Mouse (Mus musculus) testis, adult 2 months (tissue): Measurements from ENCODE around the gene Boc. TPM values are rescaled to one million over a fixed set of nuclear protein-coding genes. Genes with fewer than 3 reads are reported as not detected.

Experiments used
- H3K27ac ChIP-seq: fragments of 200-500 bp; 2 replicates; pipeline ENCODE4 v1.5.1; 2012; ENCODE audit warnings: low read depth, low read length; ENCODE audit not compliant: control insufficient read depth, insufficient read depth
- H3K27me3 ChIP-seq: fragments of 200-500 bp; 2 replicates; pipeline ENCODE4 v1.6.1; 2012; ENCODE audit warnings: mild to moderate bottlenecking, low read length, moderate library complexity; ENCODE audit not compliant: control insufficient read depth, insufficient read depth
- H3K36me3 ChIP-seq: fragments of 200-500 bp; 2 replicates; pipeline ENCODE4 v1.6.1; 2012; ENCODE audit warnings: mild to moderate bottlenecking, low read length; ENCODE audit not compliant: control insufficient read depth, insufficient read depth
- H3K4me1 ChIP-seq: fragments of 200-500 bp; 2 replicates; pipeline ENCODE4 v1.6.1; 2012; ENCODE audit warnings: low read length; ENCODE audit not compliant: control insufficient read depth, insufficient read depth
- H3K4me3 ChIP-seq: fragments of 200-500 bp; 2 replicates; pipeline ENCODE4 v1.5.1; 2012; ENCODE audit warnings: low read depth, mild to moderate bottlenecking, low read length, moderate library complexity, mixed read lengths; ENCODE audit not compliant: control insufficient read depth
- CTCF ChIP-seq: fragments of 200-500 bp; IDR thresholded peaks from 2 replicates; pipeline ENCODE4 v1.5.1; 2012; ENCODE audit warnings: low read depth, mild to moderate bottlenecking, inconsistent platforms, low read length, moderate library complexity; ENCODE audit not compliant: control insufficient read depth, insufficient read depth, insufficient replicate concordance
- POLR2A ChIP-seq: fragments of 200-500 bp; IDR thresholded peaks from 2 replicates; pipeline ENCODE4 v1.6.1; 2012; ENCODE audit warnings: low read depth, mild to moderate bottlenecking, inconsistent platforms, low read length, moderate library complexity; ENCODE audit not compliant: control insufficient read depth
- polyA plus RNA-seq: library from polyadenylated mRNA; depleted of rRNA; stranded (reverse); fragments of >200 nt; gene quantifications from 2 replicates; pipeline ENCODE4 v1.2.3, GENCODE M21; 2012

The Boc gene
- polyA plus RNA-seq, 1 experiment = 3.3 TPM

- H3K27me3 ChIP-seq = no peaks in the 10 kb centered on the region
- TF ChIP-seq CTCF (no peak), POLR2A (no peak)
- peak overlapping the region; percentile 85 for H3K4me3 ChIP-seq
- no peak overlapping the region for H3K27ac ChIP-seq
- H3K36me3 ChIP-seq = no peaks in the 10 kb centered on the region
- peaks cover 7% of the 10 kb centered on the region for H3K4me1 ChIP-seq
These were observed 72.1 kb downstream of the Boc start for GRCm38 (mm10) chr16:44486612-44487011.

- Histone ChIP-seq H3K4me1 (peaks cover 7% of the 10 kb centered on the region), H3K36me3 (no peaks in the 10 kb centered on the region), H3K27me3 (no peaks in the 10 kb centered on the region), H3K4me3 (no peak overlapping the region), H3K27ac (no peak overlapping the region)
- no peak for TF ChIP-seq POLR2A
- no peak for TF ChIP-seq CTCF
These were observed 73.0 kb downstream of the Boc start for GRCm38 (mm10) chr16:44485691-44486090.

GRCm38 (mm10) chr16:44484831-44485230 lies 73.9 kb downstream of the Boc start:
- H3K27ac ChIP-seq = no peak overlapping the region
- H3K4me3 ChIP-seq = no peak overlapping the region
- no peaks in the 10 kb centered on the region for H3K27me3 ChIP-seq
- TF ChIP-seq CTCF (no peak), POLR2A (no peak)
- H3K4me1 ChIP-seq = peaks cover 7% of the 10 kb centered on the region
- no peaks in the 10 kb centered on the region for H3K36me3 ChIP-seq

GRCm38 (mm10) chr16:44484079-44484478 lies 74.6 kb downstream of the Boc start:
- no peaks in the 10 kb centered on the region for H3K36me3 ChIP-seq
- no peaks in the 10 kb centered on the region for H3K27me3 ChIP-seq
- TF ChIP-seq POLR2A = no peak
- peak; percentile 74; the same call in 1 of the 2 replicates for TF ChIP-seq CTCF
- peaks cover 7% of the 10 kb centered on the region for H3K4me1 ChIP-seq
- no peak overlapping the region for H3K4me3 ChIP-seq
- H3K27ac ChIP-seq = no peak overlapping the region

GRCm38 (mm10) chr16:44481599-44482593 lies 76.8 kb downstream of the Boc start:
- Histone ChIP-seq H3K36me3 (no peaks in the 10 kb centered on the region), H3K4me3 (no peak overlapping the region), H3K27ac (peak overlapping the region; percentile 43), H3K4me1 (peaks cover under 1% of the 10 kb centered on the region; the same call in 1 of the 2 replicates), H3K27me3 (no peaks in the 10 kb centered on the region)
- TF ChIP-seq POLR2A (no peak), CTCF (no peak)

- no peaks in the 10 kb centered on the region for H3K36me3 ChIP-seq
- no peak for TF ChIP-seq CTCF
- H3K4me1 ChIP-seq = no peaks in the 10 kb centered on the region; the same call in 1 of the 2 replicates
- H3K4me3 ChIP-seq = no peak overlapping the region
- H3K27ac ChIP-seq = peak overlapping the region; percentile 45; the same call in 1 of the 2 replicates
- H3K27me3 ChIP-seq = no peaks in the 10 kb centered on the region
These were observed 78.1 kb downstream of the Boc start for GRCm38 (mm10) chr16:44480616-44481015.

- no peak overlapping the region for H3K27ac ChIP-seq
- no peaks in the 10 kb centered on the region for H3K36me3 ChIP-seq
- no peaks in the 10 kb centered on the region; the same call in 1 of the 2 replicates for H3K4me1 ChIP-seq
- TF ChIP-seq CTCF (no peak), POLR2A (no peak)
- no peak overlapping the region for H3K4me3 ChIP-seq
- no peaks in the 10 kb centered on the region for H3K27me3 ChIP-seq
These were observed 78.8 kb downstream of the Boc start for GRCm38 (mm10) chr16:44479852-44480251.

- no peak for TF ChIP-seq POLR2A
- TF ChIP-seq CTCF = no peak
- H3K27me3 ChIP-seq = no peaks in the 10 kb centered on the region
These were observed 79.9 kb downstream of the Boc start for GRCm38 (mm10) chr16:44478767-44479166.

More at GRCm38 (mm10) chr16:44478767-44479166, 79.9 kb downstream of the Boc start:
- Histone ChIP-seq H3K4me1 (no peaks in the 10 kb centered on the region; the same call in 1 of the 2 replicates), H3K36me3 (no peaks in the 10 kb centered on the region), H3K4me3 (no peak overlapping the region), H3K27ac (no peak overlapping the region)
